Mouse (Mus musculus): Measurements from ENCODE around the gene Glra2. TPM values are rescaled to one million over a fixed set of nuclear protein-coding genes. Genes with fewer than 3 reads are reported as not detected.
A peak's percentile ranks its signal among the peaks of the same experiment; 100 is the strongest.
"Not testable (repeated sequence)": the region's sequence is repeated elsewhere in the genome, so short reads cannot be mapped to it uniquely, and the experiment has no call there.

Gene Glra2
- not detected for total RNA-seq (2021)

DNA sequence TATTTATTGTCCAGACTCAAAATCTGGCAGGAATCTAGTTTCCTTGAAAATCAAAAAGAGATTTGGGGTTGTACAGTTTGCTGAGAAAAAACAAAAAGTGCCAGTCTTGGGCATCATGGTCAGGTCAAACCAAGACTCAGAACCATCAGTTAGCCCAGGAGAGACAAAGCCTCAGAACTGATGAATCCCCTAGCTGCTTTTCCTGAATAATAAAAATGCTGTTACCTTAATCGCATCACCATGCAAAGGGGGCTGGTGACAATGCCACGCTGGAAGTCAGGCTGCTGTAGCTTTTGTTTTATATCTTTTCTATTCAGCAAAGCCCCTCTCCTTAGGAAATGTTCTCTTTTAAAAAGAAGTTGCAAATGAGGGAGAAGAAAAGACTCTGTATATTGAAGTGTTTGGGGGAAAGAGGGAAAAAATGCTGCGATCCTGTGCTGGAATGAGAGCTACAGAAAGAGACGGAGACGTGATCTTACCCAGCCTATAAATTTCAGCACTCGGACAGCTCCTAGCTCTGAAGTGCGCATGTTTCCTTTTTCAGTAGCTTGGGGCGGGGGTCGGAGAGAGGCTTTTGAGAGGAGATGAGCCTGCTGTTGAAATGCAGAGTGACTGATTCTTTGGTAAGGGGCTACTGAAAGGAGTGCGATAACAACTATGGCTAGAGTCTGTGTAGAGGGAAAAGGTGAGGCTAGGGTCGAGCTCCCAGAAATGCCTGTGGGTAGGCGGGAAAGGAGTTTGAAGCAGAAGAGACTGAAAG, at the start of gene Glra2:
Glra2 (minus strand) TSS at position 455 of the 760 bp plus-strand sequence.
- intact Hi-C loops (cut with DNase I): no loop called here
- DNase-seq: no peak

GRCm38 (mm10) chrX:165362798-165363197, 35.6 kb upstream of the Glra2 start:
- intact Hi-C loops (cut with DNase I): no loop called here
- DNase-seq: peak; percentile 5 to 11

DNA sequence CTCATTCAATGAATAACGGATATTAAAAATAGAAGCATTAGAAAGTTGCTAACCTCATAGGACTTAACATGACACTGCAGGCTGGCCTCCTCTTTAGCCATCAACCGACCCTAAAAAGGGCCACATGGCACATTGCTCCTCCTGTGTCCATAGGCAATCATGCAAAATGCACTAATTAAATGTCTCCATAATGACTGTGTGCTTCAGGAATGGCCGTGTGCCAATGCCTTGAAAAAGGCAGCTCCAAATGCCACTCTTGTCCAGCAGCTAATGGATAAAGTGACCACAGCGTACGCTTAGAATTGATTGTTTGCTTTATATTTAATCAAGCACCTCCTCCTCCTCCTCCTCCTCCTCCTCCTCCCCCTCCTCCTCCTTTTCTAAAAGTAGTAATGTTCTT, 17.4 kb upstream of the Glra2 start:
- intact Hi-C loops (cut with DNase I): no loop called here
- no peak for DNase-seq

GRCm38 (mm10) chrX:165327699-165328333, 623 bp upstream of the Glra2 start:
- intact Hi-C loops (cut with DNase I): no loop called here
- DNase-seq: no peak

DNA sequence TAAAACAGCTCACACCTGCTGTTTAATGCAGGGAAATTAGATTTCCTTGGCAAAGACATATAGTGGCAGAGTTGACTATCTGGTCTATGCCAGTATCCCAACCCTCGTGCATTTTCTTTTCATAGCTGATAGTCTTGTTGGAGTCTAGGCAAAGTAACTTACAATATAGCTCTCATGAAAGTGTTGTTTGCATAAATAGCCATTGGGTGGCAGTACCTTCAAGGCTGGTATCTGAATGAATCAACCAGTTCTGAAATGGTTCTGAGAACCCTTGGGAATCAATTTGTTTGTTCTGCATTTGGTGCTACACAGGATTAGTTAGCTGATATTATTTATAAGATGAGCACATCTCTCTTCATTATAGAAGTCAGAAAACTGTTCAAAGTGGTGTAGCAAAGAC, 133.6 kb downstream of the Glra2 start:
- no peak for DNase-seq
- intact Hi-C loops (cut with DNase I): no loop called here

- intact Hi-C loops (cut with DNase I): no loop called here
- DNase-seq: no peak
These were observed 136.0 kb downstream of the Glra2 start for GRCm38 (mm10) chrX:165191170-165191569.

GRCm38 (mm10) chrX:165182948-165183347, 144.2 kb downstream of the Glra2 start:
- intact Hi-C loops (cut with DNase I); DNase-seq: not testable (repeated sequence)

- DNase-seq: no peak
These were observed 170.6 kb downstream of the Glra2 start for GRCm38 (mm10) chrX:165156549-165156948.

GRCm38 (mm10) chrX:165104171-165104570, 223.0 kb downstream of the Glra2 start:
- intact Hi-C loops (cut with DNase I): no loop called here
- DNase-seq: no peak

More at GRCm38 (mm10) chrX:165156549-165156948, 170.6 kb downstream of the Glra2 start:
- intact Hi-C loops (cut with DNase I): no loop called here
